Mouse (Mus musculus) neural tube, embryonic 13.5 days (tissue): ENCODE results near the gene Elmsan1. TPM values are rescaled to one million over a fixed set of nuclear protein-coding genes. Genes with fewer than 3 reads are reported as not detected.

Experiments used
- ATAC-seq: fragments of 200-750 bp; cut with Nextera tagmentation; 2 replicates; pipeline ENCODE4 v1.8.0; 2017; ENCODE audit warnings: low read depth, mild to moderate bottlenecking, moderate TSS enrichment, moderate library complexity
- H3K27ac ChIP-seq: fragments of 300-500 bp; sonication (generic); replicated peaks from 2 replicates; pipeline ENCODE4 v1.5.1; 2015; ENCODE audit warnings: moderate library complexity, mild to moderate bottlenecking, inconsistent platforms
- H3K27me3 ChIP-seq: fragments of 300-500 bp; sonication (generic); 2 replicates; pipeline ENCODE4 v1.6.1; 2015; ENCODE audit warnings: mild to moderate bottlenecking, inconsistent platforms
- H3K36me3 ChIP-seq: fragments of 300-500 bp; sonication (generic); 2 replicates; pipeline ENCODE4 v1.6.1; 2015; ENCODE audit warnings: mild to moderate bottlenecking, inconsistent platforms
- H3K4me1 ChIP-seq: fragments of 300-500 bp; sonication (generic); replicated peaks from 2 replicates; pipeline ENCODE4 v1.6.1; 2015; ENCODE audit warnings: inconsistent platforms
- H3K4me2 ChIP-seq: fragments of 300-500 bp; sonication (generic); 2 replicates; pipeline ENCODE4 v1.6.1; 2015; ENCODE audit warnings: inconsistent platforms, mild to moderate bottlenecking, moderate library complexity
- H3K4me3 ChIP-seq: fragments of 300-500 bp; sonication (generic); 2 replicates; pipeline ENCODE4 v1.5.1; 2015; ENCODE audit warnings: mild to moderate bottlenecking, inconsistent platforms
- H3K9ac ChIP-seq: fragments of 300-500 bp; sonication (generic); 2 replicates; pipeline ENCODE4 v1.6.1; 2015; ENCODE audit warnings: moderate library complexity, mild to moderate bottlenecking, inconsistent platforms
- H3K9me3 ChIP-seq: fragments of 300-500 bp; sonication (generic); 2 replicates; pipeline ENCODE4 v1.6.1; 2016; ENCODE audit warnings: inconsistent platforms
- WGBS: fragments of 180-500 bp; shearing (Covaris S2); methylation state at CpG from one replicate; pipeline ENCODE4 v1.1.7; 2015; 5-methylcytosine and 5-hydroxymethylcytosine counted together
- polyA plus RNA-seq: library from polyadenylated mRNA; unstranded; fragments of >200 nt; fragmentation: Nextera tagmentation; extraction: Ambion mirVana; gene quantifications from 2 replicates; pipeline ENCODE4 v1.2.1, GENCODE M21; 2015

Elmsan1 gene
- polyA plus RNA-seq, 1 experiment from 2014 or later, result 4.9 TPM

DNA sequence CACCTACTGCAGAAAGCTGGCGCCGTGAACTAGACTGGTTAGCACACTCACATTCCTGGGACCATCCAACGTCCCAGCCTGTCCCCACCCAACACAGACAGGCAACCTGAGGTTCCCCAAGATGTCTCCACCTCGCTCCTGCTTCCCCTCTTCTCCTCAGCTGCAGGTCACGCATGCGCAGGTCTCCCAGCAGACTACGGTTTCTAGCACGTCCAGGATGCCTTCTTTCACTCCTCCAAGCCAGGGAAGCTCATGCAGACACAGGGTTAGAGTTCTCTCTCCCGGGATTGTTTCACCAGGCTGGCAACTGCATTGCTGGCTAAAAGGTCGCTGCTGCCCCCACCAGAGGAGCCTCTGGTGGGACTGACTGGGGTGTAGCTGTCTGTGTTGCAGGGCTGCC, 19.8 kb downstream of the Elmsan1 start:
- WGBS, result 82% methylated on average over 10 of the region's 10 CpGs
- Histone ChIP-seq H3K9me3 (no peaks in the 10 kb centered on the region), H3K4me1 (peaks cover 56% of the 10 kb centered on the region), H3K4me2 (no peak overlapping the region), H3K36me3 (no peaks in the 10 kb centered on the region), H3K9ac (no peak overlapping the region), H3K4me3 (no peak overlapping the region), H3K27ac (no peak overlapping the region), H3K27me3 (no peaks in the 10 kb centered on the region)
- ATAC-seq, result no peak

DNA sequence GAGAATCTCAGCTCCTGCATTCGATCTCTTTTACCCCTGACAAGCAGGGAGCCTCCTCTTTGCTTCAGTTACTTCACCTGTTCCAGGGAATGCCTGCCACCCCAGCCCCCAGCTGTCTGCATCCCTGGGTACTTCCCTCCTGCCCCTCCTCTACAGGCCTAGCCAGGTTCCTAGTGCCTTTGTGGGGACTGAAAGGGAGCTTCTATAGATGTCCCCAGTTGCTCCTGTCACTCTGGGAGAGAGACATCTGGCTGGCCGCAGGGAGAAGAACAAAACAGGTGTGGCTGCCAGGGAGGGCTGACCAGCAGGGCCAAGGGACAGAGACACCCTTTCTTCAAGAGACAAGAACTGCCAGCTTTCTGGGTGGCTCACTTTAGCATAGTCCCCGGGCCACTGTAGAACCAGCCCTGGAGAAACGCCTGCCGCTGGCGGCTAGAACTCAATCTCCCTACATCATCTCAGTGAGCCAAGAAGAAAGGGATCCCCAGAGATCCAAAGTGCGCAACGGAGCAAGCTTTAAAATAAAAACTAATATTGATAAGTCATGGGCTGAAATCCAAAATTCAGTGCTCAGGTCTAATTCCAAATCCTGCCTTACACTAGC, 20.5 kb downstream of the Elmsan1 start:
- WGBS, result 61% methylated on average over 8 of the region's 8 CpGs
- no peaks in the 10 kb centered on the region for H3K36me3 ChIP-seq

GRCm38 (mm10) chr12:84195195-84195594, 23.5 kb downstream of the Elmsan1 start:
- 43% methylated on average over 6 of the region's 6 CpGs for WGBS
- Histone ChIP-seq H3K4me1 (peaks cover 67% of the 10 kb centered on the region), H3K4me2 (peak overlapping the region; percentile 70), H3K27me3 (no peaks in the 10 kb centered on the region), H3K27ac (no peak overlapping the region), H3K9me3 (no peaks in the 10 kb centered on the region), H3K4me3 (no peak overlapping the region), H3K9ac (peak overlapping the region; percentile 1; the same call in 1 of the 2 replicates), H3K36me3 (no peaks in the 10 kb centered on the region)
- no peak for ATAC-seq

More for the DNA sequence above, 20.5 kb downstream of the Elmsan1 start:
- H3K4me3 ChIP-seq, result no peak overlapping the region
- no peaks in the 10 kb centered on the region for H3K9me3 ChIP-seq
- peaks cover 51% of the 10 kb centered on the region for H3K4me1 ChIP-seq
- no peak for ATAC-seq
- H3K4me2 ChIP-seq, result no peak overlapping the region
- no peak overlapping the region for H3K27ac ChIP-seq
- no peaks in the 10 kb centered on the region for H3K27me3 ChIP-seq
- no peak overlapping the region for H3K9ac ChIP-seq

- no peaks in the 10 kb centered on the region for H3K9me3 ChIP-seq
- peak overlapping the region; percentile 84 for H3K4me3 ChIP-seq
- H3K4me2 ChIP-seq, result peak overlapping the region; percentile 70
- no peak for ATAC-seq
- H3K27me3 ChIP-seq, result no peaks in the 10 kb centered on the region
- peak overlapping the region; percentile 95 for H3K9ac ChIP-seq
- H3K27ac ChIP-seq, result peak overlapping the region; percentile 97
- H3K4me1 ChIP-seq, result peaks cover 73% of the 10 kb centered on the region
- WGBS, result 5% methylated on average over 13 of the region's 13 CpGs
- no peaks in the 10 kb centered on the region for H3K36me3 ChIP-seq
Observed at GRCm38 (mm10) chr12:84194400-84195109, 24.1 kb downstream of the Elmsan1 start.

- Histone ChIP-seq H3K9me3 (no peaks in the 10 kb centered on the region), H3K4me1 (peaks cover 80% of the 10 kb centered on the region), H3K36me3 (no peaks in the 10 kb centered on the region), H3K27me3 (no peaks in the 10 kb centered on the region), H3K4me2 (peak overlapping the region; percentile 70), H3K27ac (peak overlapping the region; percentile 97), H3K9ac (peak overlapping the region; percentile 95), H3K4me3 (peak overlapping the region; percentile 84)
- peak; percentile 74 for ATAC-seq
- WGBS, result under 1% methylated on average over 49 of the region's 49 CpGs
Observed at GRCm38 (mm10) chr12:84193642-84194399, 24.9 kb downstream of the Elmsan1 start.

- H3K4me1 ChIP-seq, result peaks cover 85% of the 10 kb centered on the region
Observed at GRCm38 (mm10) chr12:84192741-84193641, 25.7 kb downstream of the Elmsan1 start.

GRCm38 (mm10) chr12:84192280-84192679, 26.4 kb downstream of the Elmsan1 start:
- H3K4me3 ChIP-seq, result peak overlapping the region; percentile 84
- 2% methylated on average over 13 of the region's 13 CpGs for WGBS
- H3K9me3 ChIP-seq, result no peaks in the 10 kb centered on the region
- H3K36me3 ChIP-seq, result no peaks in the 10 kb centered on the region
- H3K27ac ChIP-seq, result peak overlapping the region; percentile 97
- ATAC-seq, result no peak
- no peaks in the 10 kb centered on the region for H3K27me3 ChIP-seq
- peak overlapping the region; percentile 95 for H3K9ac ChIP-seq
- H3K4me1 ChIP-seq, result peaks cover 87% of the 10 kb centered on the region
- peak overlapping the region; percentile 70 for H3K4me2 ChIP-seq

More at GRCm38 (mm10) chr12:84192741-84193641, 25.7 kb downstream of the Elmsan1 start:
- no peaks in the 10 kb centered on the region for H3K36me3 ChIP-seq
- peak overlapping the region; percentile 70 for H3K4me2 ChIP-seq
- peak overlapping the region; percentile 95 for H3K9ac ChIP-seq
- no peaks in the 10 kb centered on the region for H3K9me3 ChIP-seq
- WGBS, result under 1% methylated on average over 92 of the region's 102 CpGs
- no peaks in the 10 kb centered on the region for H3K27me3 ChIP-seq
- H3K4me3 ChIP-seq, result peak overlapping the region; percentile 84
- peak overlapping the region; percentile 97 for H3K27ac ChIP-seq
- ATAC-seq, result peak; percentile 70

- 16% methylated on average over 5 of the region's 5 CpGs for WGBS
- peak overlapping the region; percentile 84 for H3K4me3 ChIP-seq
- H3K4me1 ChIP-seq, result peaks cover 87% of the 10 kb centered on the region
- ATAC-seq, result no peak
- H3K9ac ChIP-seq, result peak overlapping the region; percentile 95
- no peak overlapping the region for H3K27ac ChIP-seq
- no peaks in the 10 kb centered on the region for H3K9me3 ChIP-seq
- peak overlapping the region; percentile 70 for H3K4me2 ChIP-seq
- H3K36me3 ChIP-seq, result no peaks in the 10 kb centered on the region
- H3K27me3 ChIP-seq, result no peaks in the 10 kb centered on the region
Observed at GRCm38 (mm10) chr12:84191770-84192169, 26.9 kb downstream of the Elmsan1 start.

GRCm38 (mm10) chr12:84191190-84191589, 27.5 kb downstream of the Elmsan1 start:
- peaks cover 82% of the 10 kb centered on the region for H3K4me1 ChIP-seq
- no peaks in the 10 kb centered on the region for H3K9me3 ChIP-seq
- H3K36me3 ChIP-seq, result no peaks in the 10 kb centered on the region

DNA sequence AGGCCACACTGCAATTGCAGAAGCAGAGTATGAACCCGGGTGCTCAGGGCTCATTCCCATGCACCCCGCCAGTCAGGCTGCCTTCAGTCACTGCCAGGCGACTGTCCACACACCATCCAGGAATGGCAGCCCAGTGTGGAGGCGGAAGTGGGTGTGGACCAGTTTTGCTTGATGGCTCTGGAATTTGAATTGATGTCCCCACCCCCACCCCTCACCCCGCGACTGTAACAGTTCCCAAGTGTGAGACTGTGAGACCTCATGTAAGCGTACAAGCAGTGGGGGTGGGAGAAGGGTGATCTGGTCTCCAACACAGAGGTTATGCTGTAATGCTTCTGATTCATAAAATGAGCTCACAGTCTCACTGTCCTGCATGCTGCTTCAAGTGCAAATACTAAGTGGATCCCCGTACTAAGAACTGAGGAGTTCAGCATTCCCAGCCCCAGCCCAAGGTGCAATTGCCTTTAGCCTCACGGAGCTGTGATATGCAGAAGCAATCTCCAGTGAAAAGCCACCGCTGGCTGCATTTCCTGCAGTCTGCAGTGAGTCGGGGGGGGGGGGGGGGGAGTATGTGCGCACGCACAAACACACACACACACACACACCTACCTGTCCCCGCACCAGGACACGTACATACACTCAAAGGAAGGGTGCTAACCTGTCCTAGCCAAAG, 28.4 kb downstream of the Elmsan1 start:
- H3K4me3 ChIP-seq, result peak overlapping the region; percentile 84; the same call in 1 of the 2 replicates
- H3K4me2 ChIP-seq, result peak overlapping the region; percentile 70
- peaks cover 79% of the 10 kb centered on the region for H3K4me1 ChIP-seq
- no peaks in the 10 kb centered on the region for H3K9me3 ChIP-seq
- 27% methylated on average over 15 of the region's 15 CpGs for WGBS
- no peaks in the 10 kb centered on the region for H3K36me3 ChIP-seq
- no peak for ATAC-seq
- no peak overlapping the region for H3K27ac ChIP-seq
- H3K27me3 ChIP-seq, result no peaks in the 10 kb centered on the region
- H3K9ac ChIP-seq, result peak overlapping the region; percentile 43

More at GRCm38 (mm10) chr12:84191190-84191589, 27.5 kb downstream of the Elmsan1 start:
- no peak for ATAC-seq
- peak overlapping the region; percentile 84; the same call in 1 of the 2 replicates for H3K4me3 ChIP-seq
- 52% methylated on average over 7 of the region's 7 CpGs for WGBS
- H3K9ac ChIP-seq, result peak overlapping the region; percentile 95
- peak overlapping the region; percentile 70 for H3K4me2 ChIP-seq
- no peaks in the 10 kb centered on the region for H3K27me3 ChIP-seq
- H3K27ac ChIP-seq, result no peak overlapping the region; the same call in 1 of the 2 replicates
